Mouse (Mus musculus) testis, adult 2 months (tissue): ENCODE data around the gene Syne2.

Source experiments
- CTCF ChIP-seq: fragments of 200-500 bp; IDR thresholded peaks from 2 replicates; pipeline ENCODE4 v1.5.1; 2012; ENCODE audit warnings: low read depth, mild to moderate bottlenecking, inconsistent platforms, low read length, moderate library complexity; ENCODE audit not compliant: control insufficient read depth, insufficient read depth, insufficient replicate concordance
- POLR2A ChIP-seq: fragments of 200-500 bp; IDR thresholded peaks from 2 replicates; pipeline ENCODE4 v1.6.1; 2012; ENCODE audit warnings: low read depth, mild to moderate bottlenecking, inconsistent platforms, low read length, moderate library complexity; ENCODE audit not compliant: control insufficient read depth

GRCm38 (mm10) chr12:75979079-75979478 lies 161.1 kb downstream of the Syne2 start:
- TF ChIP-seq POLR2A (no peak), CTCF (no peak)
